Mouse (Mus musculus) heart, embryonic 11.5 days (tissue): ENCODE measurements around the gene Snx9. TPM values are rescaled to one million over a fixed set of nuclear protein-coding genes. Genes with fewer than 3 reads are reported as not detected.

Experiments used
- ATAC-seq: fragments of 200-750 bp; cut with Nextera tagmentation; replicated peaks from 2 replicates; pipeline ENCODE4 v1.8.0; 2017; ENCODE audit warnings: moderate library complexity; ENCODE audit not compliant: insufficient number of reproducible peaks, low FRiP score, low TSS enrichment
- H3K27ac ChIP-seq: fragments of 300-500 bp; sonication (generic); 2 replicates; pipeline ENCODE4 v1.5.1; 2014; ENCODE audit warnings: mild to moderate bottlenecking, low read depth, low read length
- H3K27me3 ChIP-seq: fragments of 300-500 bp; sonication (generic); 2 replicates; pipeline ENCODE4 v1.6.1; 2014; ENCODE audit warnings: mild to moderate bottlenecking, low read length, mixed read lengths; ENCODE audit not compliant: control insufficient read depth, insufficient read depth
- H3K36me3 ChIP-seq: fragments of 300-500 bp; sonication (generic); 2 replicates; pipeline ENCODE4 v1.6.1; 2014; ENCODE audit warnings: mild to moderate bottlenecking, low read length, moderate library complexity, mixed read lengths; ENCODE audit not compliant: control insufficient read depth, insufficient read depth
- H3K4me1 ChIP-seq: fragments of 300-500 bp; sonication (generic); 2 replicates; pipeline ENCODE4 v1.6.1; 2014; ENCODE audit warnings: low read length; ENCODE audit not compliant: control insufficient read depth, insufficient read depth
- H3K4me2 ChIP-seq: fragments of 300-500 bp; sonication (generic); 2 replicates; pipeline ENCODE4 v1.6.1; 2014; ENCODE audit warnings: mild to moderate bottlenecking, moderate library complexity
- H3K4me3 ChIP-seq: fragments of 300-500 bp; sonication (generic); 2 replicates; pipeline ENCODE4 v1.5.1; 2014; ENCODE audit warnings: low read depth, low read length
- H3K9ac ChIP-seq: fragments of 300-500 bp; sonication (generic); 2 replicates; pipeline ENCODE4 v1.6.1; 2014; ENCODE audit warnings: mild to moderate bottlenecking, low read depth, low read length, moderate library complexity
- H3K9me3 ChIP-seq: fragments of 300-500 bp; sonication (generic); replicated peaks from 2 replicates; pipeline ENCODE4 v1.6.1; 2016; ENCODE audit warnings: low read length; ENCODE audit not compliant: control insufficient read depth
- WGBS: fragments of 180-500 bp; shearing (Covaris S2); extraction: QIAGEN DNeasy Blood & Tissue Kit; methylation state at CpG from one replicate; pipeline ENCODE4 v1.1.7; 2014; ENCODE audit not compliant: insufficient replicate concordance; 5-methylcytosine and 5-hydroxymethylcytosine counted together
- polyA plus RNA-seq: library from polyadenylated mRNA; unstranded; fragments of >200 nt; fragmentation: Nextera tagmentation; extraction: Ambion mirVana; gene quantifications from 2 replicates; pipeline ENCODE4 v1.2.1, GENCODE M21; 2014

The Snx9 gene
- polyA plus RNA-seq, 1 experiment from 2014 or later: 26.5 TPM

DNA sequence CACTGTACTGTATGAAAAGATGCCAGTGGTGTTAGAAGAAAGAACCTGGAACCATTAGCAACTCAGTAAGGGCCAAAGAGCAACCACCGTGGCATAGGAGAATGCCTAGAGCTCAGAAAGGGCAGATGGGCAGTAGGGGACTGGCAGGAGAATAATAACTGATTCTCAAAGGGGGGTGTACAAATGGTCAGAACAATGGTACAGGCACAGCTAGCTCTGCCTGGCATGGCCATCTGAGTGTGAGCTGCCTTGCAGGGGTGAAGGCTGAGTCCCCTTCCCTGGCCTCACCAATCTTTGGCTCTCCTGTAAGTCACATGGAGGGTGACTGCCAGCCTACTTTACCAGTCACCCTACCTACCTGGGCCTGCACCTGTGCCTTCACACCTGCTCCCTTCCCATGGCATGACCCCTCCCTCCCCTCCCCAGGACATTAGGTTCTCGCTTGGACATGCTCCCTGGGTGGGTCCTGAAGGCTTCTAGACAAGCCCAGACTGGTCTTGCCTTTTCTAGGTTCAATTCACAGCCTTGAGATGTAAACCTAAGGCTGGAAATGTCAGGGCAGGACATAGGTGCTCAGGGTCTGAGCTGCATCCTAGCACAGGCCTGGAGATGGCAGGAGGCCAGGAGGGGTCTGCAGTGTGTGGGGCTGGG lies 115.3 kb downstream of the Snx9 start:
- H3K27me3 ChIP-seq: no peaks in the 10 kb centered on the region
- H3K9ac ChIP-seq: no peak overlapping the region
- no peak for ATAC-seq
- 72% methylated on average over 2 of the region's 2 CpGs for WGBS
- no peaks in the 10 kb centered on the region for H3K9me3 ChIP-seq
- H3K4me2 ChIP-seq: no peak overlapping the region
- H3K27ac ChIP-seq: no peak overlapping the region
- H3K4me3 ChIP-seq: no peak overlapping the region
- H3K36me3 ChIP-seq: no peaks in the 10 kb centered on the region
- peaks cover 14% of the 10 kb centered on the region; the same call in 1 of the 2 replicates for H3K4me1 ChIP-seq

- Histone ChIP-seq H3K27me3 (no peaks in the 10 kb centered on the region), H3K4me1 (peaks cover 14% of the 10 kb centered on the region; the same call in 1 of the 2 replicates), H3K9me3 (no peaks in the 10 kb centered on the region), H3K27ac (no peak overlapping the region), H3K4me3 (no peak overlapping the region), H3K9ac (no peak overlapping the region), H3K4me2 (no peak overlapping the region), H3K36me3 (no peaks in the 10 kb centered on the region)
- 44% methylated on average over 3 of the region's 3 CpGs for WGBS
- no peak for ATAC-seq
Observed at GRCm38 (mm10) chr17:5957097-5957496, 116.0 kb downstream of the Snx9 start.

DNA sequence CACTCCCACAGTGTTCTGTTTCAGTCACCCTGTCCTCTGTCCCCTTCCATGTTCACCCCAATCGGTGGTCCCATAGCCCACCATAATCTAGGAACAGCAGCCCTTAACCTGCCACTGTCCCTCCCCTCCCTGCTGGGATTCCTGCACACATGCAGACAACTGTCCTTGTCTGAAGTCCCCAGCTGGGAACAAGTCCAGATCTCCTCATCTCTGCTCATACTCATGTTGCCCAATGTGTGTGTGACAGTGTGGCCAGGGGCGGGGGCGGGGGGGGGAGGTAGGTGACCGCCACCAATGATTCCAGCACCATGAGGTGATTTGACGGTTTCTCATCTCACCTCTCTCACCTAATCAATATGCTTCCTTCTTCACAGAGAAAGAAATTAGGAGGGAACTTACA lies 117.1 kb downstream of the Snx9 start:
- Histone ChIP-seq H3K27ac (no peak overlapping the region), H3K4me3 (no peak overlapping the region), H3K9me3 (no peaks in the 10 kb centered on the region), H3K4me2 (no peak overlapping the region), H3K27me3 (no peaks in the 10 kb centered on the region), H3K9ac (no peak overlapping the region), H3K36me3 (no peaks in the 10 kb centered on the region), H3K4me1 (peaks cover 14% of the 10 kb centered on the region; the same call in 1 of the 2 replicates)
- no peak for ATAC-seq
- WGBS: 78% methylated on average over 5 of the region's 5 CpGs

- Histone ChIP-seq H3K4me1 (peaks cover 14% of the 10 kb centered on the region; the same call in 1 of the 2 replicates), H3K4me3 (no peak overlapping the region), H3K9ac (no peak overlapping the region), H3K27ac (no peak overlapping the region), H3K27me3 (no peaks in the 10 kb centered on the region), H3K9me3 (no peaks in the 10 kb centered on the region), H3K4me2 (no peak overlapping the region), H3K36me3 (no peaks in the 10 kb centered on the region)
- WGBS: 71% methylated on average over 10 of the region's 10 CpGs
- no peak for ATAC-seq
Observed at GRCm38 (mm10) chr17:5958636-5959035, 117.5 kb downstream of the Snx9 start.

- Histone ChIP-seq H3K4me1 (peaks cover 14% of the 10 kb centered on the region; the same call in 1 of the 2 replicates), H3K4me3 (no peak overlapping the region), H3K36me3 (no peaks in the 10 kb centered on the region), H3K9ac (no peak overlapping the region), H3K27me3 (no peaks in the 10 kb centered on the region), H3K27ac (no peak overlapping the region), H3K9me3 (no peaks in the 10 kb centered on the region), H3K4me2 (no peak overlapping the region)
- WGBS: 67% methylated on average over 7 of the region's 7 CpGs
- ATAC-seq: no peak
Observed at GRCm38 (mm10) chr17:5959096-5959495, 118.0 kb downstream of the Snx9 start.

DNA sequence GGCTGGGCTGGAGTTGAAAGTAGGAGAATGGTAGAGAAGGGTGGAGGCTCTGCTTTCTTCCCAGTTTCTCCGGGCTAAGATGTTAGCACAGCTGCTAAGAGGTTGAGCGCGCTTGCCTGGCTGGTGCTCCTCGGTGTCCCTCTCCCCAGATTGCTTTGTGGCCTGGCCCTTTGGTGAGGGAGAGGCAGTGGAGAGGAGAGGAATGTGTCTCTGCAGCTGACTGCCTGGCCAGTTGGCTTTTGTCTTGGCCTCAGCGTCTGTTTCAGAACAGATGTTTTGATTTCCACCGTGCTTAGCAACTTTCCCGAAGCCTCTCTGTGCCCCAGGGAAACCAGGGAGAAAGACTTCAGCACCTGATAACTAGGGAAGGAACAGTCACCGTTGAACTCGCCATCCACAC lies 118.7 kb downstream of the Snx9 start:
- Histone ChIP-seq H3K4me3 (no peak overlapping the region), H3K36me3 (no peaks in the 10 kb centered on the region), H3K27ac (no peak overlapping the region), H3K4me1 (peaks cover 14% of the 10 kb centered on the region; the same call in 1 of the 2 replicates), H3K27me3 (no peaks in the 10 kb centered on the region), H3K9ac (no peak overlapping the region; the same call in 1 of the 2 replicates), H3K4me2 (no peak overlapping the region; the same call in 1 of the 2 replicates), H3K9me3 (no peaks in the 10 kb centered on the region)
- WGBS: 30% methylated on average over 9 of the region's 9 CpGs
- no peak for ATAC-seq

DNA sequence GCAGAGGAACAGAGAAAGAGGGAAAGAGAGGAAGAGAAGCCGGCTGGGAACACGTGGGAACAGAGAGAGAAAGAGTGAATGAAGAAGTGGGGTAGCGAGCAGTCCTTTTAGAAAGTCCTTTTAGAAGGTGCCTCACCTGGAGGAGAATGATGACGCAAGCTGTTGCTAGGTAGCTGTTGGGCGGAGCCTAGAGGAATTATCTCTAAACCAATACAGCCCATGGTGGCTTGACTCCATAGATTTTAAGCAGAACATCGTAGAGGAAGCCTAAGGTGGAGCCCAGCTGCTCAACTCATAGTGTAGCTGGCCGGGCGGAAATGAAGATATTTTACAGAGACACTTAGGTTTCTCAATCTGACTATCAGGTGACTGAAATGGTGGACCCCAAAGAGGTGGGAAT lies 122.6 kb downstream of the Snx9 start:
- Histone ChIP-seq H3K9me3 (no peaks in the 10 kb centered on the region), H3K27me3 (no peaks in the 10 kb centered on the region), H3K4me1 (peaks cover 14% of the 10 kb centered on the region; the same call in 1 of the 2 replicates), H3K4me2 (no peak overlapping the region), H3K4me3 (no peak overlapping the region), H3K36me3 (no peaks in the 10 kb centered on the region), H3K27ac (no peak overlapping the region), H3K9ac (no peak overlapping the region)
- no peak for ATAC-seq
- 94% methylated on average over 8 of the region's 8 CpGs for WGBS

DNA sequence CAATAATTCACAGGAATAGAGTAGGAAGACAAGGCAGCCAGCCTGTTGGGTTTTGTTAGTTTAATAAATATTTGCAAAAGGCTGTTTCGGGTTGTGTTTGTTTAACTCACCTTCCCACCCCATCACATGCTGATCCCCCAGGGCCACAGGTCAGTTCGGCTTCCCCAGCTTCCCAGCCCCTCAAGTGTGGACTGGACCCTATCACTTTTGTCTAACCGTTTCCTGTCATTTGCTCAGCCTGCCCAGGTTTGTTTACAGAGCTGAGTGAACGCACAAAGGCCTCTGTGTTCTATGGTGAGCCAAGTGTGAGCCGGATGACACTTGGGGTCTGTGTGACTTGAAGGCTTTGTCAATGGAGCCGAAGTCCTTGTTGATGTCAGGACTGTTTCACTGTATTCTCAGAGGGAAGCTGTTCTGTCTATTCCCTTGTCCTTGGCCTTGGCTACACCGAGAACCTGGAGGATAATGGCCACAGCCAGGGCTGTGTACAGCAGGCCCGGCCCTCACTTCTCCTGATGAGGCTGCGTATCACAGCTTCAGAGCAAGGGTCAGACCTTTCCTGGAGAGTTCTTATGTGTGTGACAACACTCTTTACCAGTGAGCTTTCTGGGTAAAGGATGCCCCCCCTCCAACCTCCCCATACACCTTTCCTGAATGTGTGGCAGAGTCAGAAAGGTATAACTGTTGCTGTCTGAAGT lies 124.1 kb downstream of the Snx9 start:
- no peaks in the 10 kb centered on the region for H3K27me3 ChIP-seq
- no peak overlapping the region for H3K27ac ChIP-seq
- no peaks in the 10 kb centered on the region for H3K9me3 ChIP-seq
- no peak overlapping the region for H3K9ac ChIP-seq
- no peaks in the 10 kb centered on the region for H3K36me3 ChIP-seq
- H3K4me3 ChIP-seq: no peak overlapping the region
- no peak for ATAC-seq
- H3K4me2 ChIP-seq: no peak overlapping the region
- 53% methylated on average over 9 of the region's 9 CpGs for WGBS
- H3K4me1 ChIP-seq: peaks cover 4% of the 10 kb centered on the region; the same call in 1 of the 2 replicates
